Mouse (Mus musculus) thymus, postnatal 14 days (tissue): ENCODE results near the gene Pcbp2.

ENCODE experiments used
- DNase-seq: peaks from one replicate; pipeline ENCODE4 v3.0.0; 2021

Gene Pcbp2

DNA sequence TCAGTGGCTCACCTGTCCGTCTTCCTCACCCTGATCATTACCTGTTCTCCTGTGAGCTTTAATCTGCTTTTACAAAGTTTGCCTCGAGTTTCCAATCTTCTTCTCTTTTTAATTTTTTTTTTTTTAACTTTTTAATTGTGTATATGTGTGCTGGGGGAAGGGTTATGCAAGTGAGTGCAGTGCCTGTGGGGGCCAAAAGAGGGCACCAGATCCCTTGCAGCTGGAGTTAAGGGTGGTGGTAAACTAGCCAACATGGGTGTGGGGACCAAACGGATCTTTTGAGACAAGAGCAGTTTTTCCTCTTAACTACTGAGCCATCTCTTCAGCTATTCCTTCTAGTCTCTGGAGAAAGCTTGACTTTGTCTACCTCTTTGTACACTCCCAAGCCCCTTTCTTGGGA is 57.6 kb downstream of the Pcbp2 start:
- DNase-seq: peak; percentile 40

DNA sequence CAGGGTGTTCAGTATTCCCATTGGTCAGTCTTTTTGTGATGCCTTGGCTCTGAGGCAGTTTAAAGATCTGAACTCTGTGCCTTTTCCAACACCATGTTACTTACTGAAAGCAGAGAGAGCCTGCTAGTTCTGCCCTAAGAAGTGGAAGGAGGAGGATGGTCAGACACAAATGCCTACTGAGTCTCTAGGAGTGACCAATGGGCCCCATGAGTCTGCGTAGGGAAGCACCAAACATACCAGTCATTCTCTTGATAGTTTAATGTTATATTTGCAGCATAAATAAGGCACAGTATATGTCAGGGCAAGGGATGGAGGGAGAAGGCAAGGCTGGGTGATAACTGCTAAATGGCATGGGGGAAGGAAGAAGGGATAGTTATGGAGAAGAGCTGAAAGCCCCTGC is 58.1 kb downstream of the Pcbp2 start:
- no peak for DNase-seq

DNA sequence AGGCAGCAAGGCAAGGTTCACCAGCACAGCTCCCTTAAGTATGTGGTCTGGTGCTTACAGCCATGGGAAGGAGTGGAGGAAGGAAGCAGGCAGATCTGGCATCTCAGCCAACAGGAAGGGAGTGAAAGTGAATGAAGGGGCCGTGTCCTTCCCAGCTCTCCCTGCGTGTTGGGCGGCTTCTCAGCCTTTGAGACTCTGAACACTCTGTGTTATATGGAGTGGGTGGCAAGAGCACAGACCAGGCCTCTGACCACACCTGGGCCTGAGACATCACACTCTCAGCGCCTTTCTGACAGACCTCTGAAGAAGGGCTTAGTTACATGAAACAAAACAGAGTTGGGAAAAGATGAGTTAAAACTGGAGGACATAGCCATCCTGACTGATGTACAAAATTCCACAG is 60.2 kb downstream of the Pcbp2 start:
- no peak for DNase-seq

DNA sequence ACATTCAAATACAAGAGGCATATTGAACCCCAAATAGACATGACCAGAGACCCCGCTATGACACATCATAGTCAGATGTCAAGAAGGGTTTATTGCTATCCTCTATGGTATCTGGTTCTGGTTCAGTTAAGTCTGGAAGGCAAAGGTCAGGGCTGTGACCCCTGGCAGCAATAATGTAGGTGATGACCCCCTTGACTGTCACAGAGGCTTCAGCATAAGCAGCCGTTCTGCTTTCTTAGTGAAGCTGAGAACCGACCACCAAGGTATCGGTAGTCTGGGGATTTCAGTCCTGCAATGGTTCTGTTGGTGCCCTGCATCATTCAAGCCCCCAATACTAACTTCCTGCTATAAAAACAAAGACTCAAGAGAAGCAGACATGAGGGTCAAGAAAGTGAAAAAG is 61.2 kb downstream of the Pcbp2 start:
- DNase-seq: no peak

DNA sequence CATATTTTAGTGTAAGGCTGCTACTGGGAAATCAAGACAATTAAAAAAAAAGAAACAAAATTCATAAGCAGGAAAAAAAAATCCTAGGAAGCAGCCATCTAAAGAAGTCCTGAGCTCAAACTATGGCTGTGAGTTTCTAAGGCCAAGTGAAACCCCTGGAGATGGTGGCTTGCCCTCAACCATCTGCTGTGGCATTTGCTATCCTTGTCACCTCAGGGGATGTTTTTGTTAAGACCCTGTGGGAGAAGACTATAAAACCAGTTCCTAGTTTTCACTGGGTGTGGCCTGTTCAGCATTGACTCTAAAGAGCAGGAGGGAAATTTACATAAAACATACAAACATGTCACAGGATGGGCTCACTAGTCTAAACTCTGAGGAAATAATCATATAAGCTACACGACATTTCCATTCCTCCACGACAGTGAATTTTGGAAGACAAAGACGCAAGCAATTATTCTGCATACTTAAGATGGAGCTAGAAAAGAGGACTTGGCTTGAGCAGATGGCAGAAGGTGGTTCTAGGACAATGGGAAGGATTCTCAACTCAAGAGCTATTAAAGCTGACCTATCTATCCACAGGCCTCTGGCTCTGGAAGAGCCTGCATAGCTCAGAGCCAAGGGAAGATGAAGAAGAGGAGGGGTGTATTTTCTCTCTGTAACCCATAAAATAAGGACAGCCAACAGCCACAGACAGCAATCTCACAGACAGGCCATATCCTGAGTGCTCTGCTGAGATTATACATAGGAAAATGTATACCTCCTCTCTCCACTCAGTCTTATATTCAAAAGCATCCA is 62.0 kb downstream of the Pcbp2 start:
- DNase-seq: no peak

DNA sequence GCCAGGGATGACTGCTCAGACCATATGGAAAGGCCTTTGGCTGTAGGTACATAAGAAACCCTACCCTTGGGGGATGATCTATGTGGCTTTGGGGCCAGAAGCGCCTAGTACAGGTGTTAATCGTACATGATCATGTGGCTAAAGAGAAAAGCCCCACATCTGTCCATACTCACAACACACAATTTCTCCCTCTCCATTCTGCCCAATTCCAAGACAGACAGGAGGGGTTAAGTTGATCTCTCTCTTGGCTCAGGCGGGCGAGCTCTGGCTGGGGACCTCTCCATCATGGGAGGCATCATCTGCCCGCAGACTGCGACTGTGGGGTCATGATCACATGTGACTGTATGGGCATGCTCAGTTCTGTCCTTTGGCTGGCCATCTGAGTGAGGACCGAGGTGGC is 63.6 kb downstream of the Pcbp2 start:
- no peak for DNase-seq

DNA sequence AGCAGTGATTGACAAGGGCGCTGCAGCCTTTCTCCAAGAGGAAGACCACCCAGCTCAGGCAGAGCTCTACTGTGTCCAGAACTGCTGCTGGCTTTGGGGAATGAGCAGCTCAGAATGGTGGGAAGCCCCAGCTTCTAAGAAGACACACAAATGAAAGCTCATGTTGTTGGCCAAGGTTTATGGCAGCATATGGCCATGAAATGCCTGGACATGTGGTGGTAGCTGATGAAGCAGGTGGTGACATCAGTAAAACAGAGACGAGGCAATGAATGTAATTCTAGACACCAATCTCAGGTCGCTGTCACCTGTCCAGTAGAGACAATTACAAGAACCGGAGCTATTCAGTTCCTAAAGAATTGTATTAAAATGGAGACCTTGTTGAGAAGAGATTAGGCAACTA is 74.5 kb downstream of the Pcbp2 start:
- DNase-seq: no peak

DNA sequence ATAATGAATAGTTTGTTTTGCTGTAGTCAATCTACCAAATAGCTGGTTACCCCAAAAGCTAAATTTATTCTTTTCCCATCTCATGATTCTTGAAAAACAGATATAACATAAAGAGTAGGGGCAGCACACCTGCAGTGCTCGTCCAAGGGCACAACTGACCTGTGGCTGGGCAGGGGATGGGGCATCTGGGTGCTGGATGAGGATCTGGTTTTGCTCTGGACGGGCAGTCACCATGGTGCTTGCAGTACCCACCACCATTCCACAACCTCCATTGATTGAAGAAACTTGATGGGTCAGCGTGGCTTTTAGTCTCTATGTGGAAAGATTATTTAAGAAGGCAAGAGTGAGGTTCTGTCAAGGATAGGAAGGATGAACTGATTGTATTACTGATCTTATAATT is 75.9 kb downstream of the Pcbp2 start:
- DNase-seq: no peak

DNA sequence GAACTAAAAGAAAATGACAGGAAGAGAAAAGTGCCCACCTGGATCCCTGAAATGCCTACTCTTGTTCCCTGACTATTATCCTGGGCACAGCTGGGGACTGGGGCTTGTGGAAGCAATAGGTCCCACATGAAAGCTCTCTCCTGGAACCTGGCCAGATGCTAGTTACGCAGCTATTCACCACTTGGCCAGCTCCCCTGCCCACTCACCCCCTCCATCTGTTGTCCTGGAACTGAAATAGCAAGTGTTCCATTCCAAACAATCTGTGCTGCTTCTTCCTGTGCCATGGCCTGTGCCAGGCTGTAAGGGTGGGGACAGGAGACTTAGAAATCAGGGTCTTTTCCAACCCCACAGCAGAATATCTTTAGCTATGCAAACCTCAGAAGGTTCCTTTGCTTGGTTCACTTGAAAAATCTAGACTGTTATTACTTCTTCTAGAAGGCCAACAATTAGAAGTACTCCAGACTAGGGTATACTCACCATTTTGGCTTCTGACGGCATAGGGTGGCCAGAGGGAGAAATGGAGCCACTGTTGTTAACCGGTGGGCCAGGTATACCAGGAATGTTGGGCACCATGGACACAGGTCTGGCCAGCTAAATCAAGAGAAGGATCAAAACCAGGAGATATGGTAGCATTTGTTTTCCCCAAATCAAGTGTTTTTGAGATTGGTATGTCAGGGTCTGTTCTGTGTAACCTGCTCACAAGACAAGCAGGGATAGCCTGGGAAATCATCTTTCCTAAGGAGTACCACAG is 76.5 kb downstream of the Pcbp2 start:
- DNase-seq: no peak

DNA sequence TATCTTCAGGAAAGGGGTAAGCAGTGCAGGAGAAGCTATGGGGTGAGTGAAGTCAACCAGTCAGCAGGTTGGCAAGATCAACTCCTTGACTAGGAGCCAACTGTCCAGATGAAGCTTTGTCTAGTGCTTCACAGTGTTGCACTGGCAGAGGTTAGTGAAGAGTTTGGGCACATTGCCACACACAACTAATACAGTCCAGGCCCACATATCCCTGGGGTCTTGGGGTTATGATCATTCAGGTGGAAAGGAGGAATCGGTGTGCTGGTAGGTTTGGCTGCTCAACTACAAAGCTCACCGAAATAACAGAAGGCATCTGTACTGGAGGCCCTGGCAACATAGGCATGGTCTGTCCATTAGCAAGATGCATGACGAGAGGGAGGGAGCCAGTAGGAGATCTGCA is 77.1 kb downstream of the Pcbp2 start:
- no peak for DNase-seq
